Mouse (Mus musculus): ENCODE measurements around the gene Dnajc1.

GRCm38 (mm10) chr2:18441871-18442270, 49.2 kb upstream of the Dnajc1 start:
- TF ChIP-seq POLR2A (IDR thresholded peaks at IDR 0.05; ENCODE audit: extremely low read depth, insufficient read depth, low read length) (no peak), CTCF (IDR thresholded peaks at IDR 0.05; ENCODE audit: low read depth, low read length) (no peak)

Data from liver, adult 2 months (tissue).